Mouse (Mus musculus): ENCODE measurements around the gene Cdkn2d. TPM values are rescaled to one million over a fixed set of nuclear protein-coding genes. Genes with fewer than 3 reads are reported as not detected.
"Not testable (repeated sequence)": the region's sequence is repeated elsewhere in the genome, so short reads cannot be mapped to it uniquely, and the experiment has no call there.

Cdkn2d gene
- polyA plus RNA-seq, 2 experiments = 43.2 to 51.1 TPM

DNA sequence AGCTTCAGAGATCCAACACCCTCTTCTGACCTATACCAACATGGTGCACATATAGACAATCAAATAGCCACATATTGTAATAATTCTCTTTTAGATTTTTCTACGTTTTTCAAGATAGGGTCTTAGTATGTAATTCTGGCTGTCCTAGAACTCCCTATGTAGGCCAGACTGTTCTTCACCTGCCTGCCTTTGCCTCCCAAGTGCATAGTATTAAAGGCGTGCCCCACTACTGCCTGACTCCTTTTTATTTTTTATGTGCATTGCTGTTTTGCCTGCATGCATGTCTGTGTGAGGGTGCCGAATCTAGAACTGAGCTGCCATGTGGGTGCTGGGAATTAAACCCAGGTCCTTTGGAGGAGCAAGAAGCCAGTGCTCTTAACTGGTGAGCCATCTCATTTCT, 1.1 kb upstream of the Cdkn2d start:
- no peak overlapping the region for H3K4me2 ChIP-seq (replicated peaks; ENCODE audit: low read depth, low read length, severe bottlenecking)
- no peak overlapping the region for H3K27ac ChIP-seq (replicated peaks; ENCODE audit: low read depth, low read length)
- H3K4me3 ChIP-seq (replicated peaks; ENCODE audit: low read length) = no peak overlapping the region
- no peaks in the 10 kb centered on the region for H3K27me3 ChIP-seq (ENCODE audit: control insufficient read depth, insufficient read depth, low read length)
- ATAC-seq (ENCODE audit: low FRiP score, low read depth) (no peak), DNase-seq (ENCODE audit: low spot score) (no peak)
- H3K9ac ChIP-seq (ENCODE audit: low read depth, low read length, severe bottlenecking) = no peak overlapping the region
- TF ChIP-seq POLR2A (IDR thresholded peaks at IDR 0.05; ENCODE audit: borderline replicate concordance, extremely low read depth, insufficient read depth, insufficient read length) = no peak
- no peaks in the 10 kb centered on the region for H3K9me3 ChIP-seq (ENCODE audit: control insufficient read depth, low read length)
- peaks cover 25% of the 10 kb centered on the region; the same call in 1 of the 2 replicates for H3K4me1 ChIP-seq (ENCODE audit: control insufficient read depth, insufficient read depth, low read length)
- no peaks in the 10 kb centered on the region for H3K36me3 ChIP-seq (ENCODE audit: control insufficient read depth, insufficient read depth, low read length)
- WGBS = 86% methylated on average over 3 of the region's 3 CpGs

DNA sequence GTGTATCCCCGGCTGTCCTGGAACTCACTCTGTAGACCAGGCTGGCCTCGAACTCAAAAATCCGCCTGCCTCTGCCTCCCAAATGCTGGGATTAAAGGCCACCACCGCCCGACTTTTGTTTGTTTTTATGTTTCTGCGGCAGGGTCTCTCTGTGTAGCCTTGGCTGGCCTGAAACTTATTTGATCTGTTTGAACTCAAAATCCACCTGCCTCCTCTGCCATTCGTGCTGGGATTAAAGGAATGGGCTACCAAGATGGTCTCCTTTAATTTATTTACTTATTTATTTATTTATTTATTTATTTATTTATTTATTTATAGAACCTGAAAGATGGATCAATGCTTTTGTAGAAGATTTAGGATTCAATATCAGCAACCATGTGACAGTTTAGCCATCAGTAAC, 661 bp upstream of the Cdkn2d start:
- H3K9ac ChIP-seq (ENCODE audit: low read depth, low read length, severe bottlenecking) = peak overlapping the region; percentile 38; the same call in 1 of the 2 replicates
- H3K27ac ChIP-seq (replicated peaks; ENCODE audit: low read depth, low read length) = peak overlapping the region; percentile 77
- H3K9me3 ChIP-seq (ENCODE audit: control insufficient read depth, low read length); H3K27me3 ChIP-seq (ENCODE audit: control insufficient read depth, insufficient read depth, low read length); ATAC-seq (ENCODE audit: low FRiP score, low read depth); H3K36me3 ChIP-seq (ENCODE audit: control insufficient read depth, insufficient read depth, low read length); DNase-seq (ENCODE audit: low spot score): not testable (repeated sequence)
- peak overlapping the region; percentile 65 for H3K4me2 ChIP-seq (replicated peaks; ENCODE audit: low read depth, low read length, severe bottlenecking)
- H3K4me1 ChIP-seq (ENCODE audit: control insufficient read depth, insufficient read depth, low read length) = peaks cover 28% of the 10 kb centered on the region
- WGBS = 15% methylated on average over 7 of the region's 7 CpGs
- H3K4me3 ChIP-seq (replicated peaks; ENCODE audit: low read length) = peak overlapping the region; percentile 77

DNA sequence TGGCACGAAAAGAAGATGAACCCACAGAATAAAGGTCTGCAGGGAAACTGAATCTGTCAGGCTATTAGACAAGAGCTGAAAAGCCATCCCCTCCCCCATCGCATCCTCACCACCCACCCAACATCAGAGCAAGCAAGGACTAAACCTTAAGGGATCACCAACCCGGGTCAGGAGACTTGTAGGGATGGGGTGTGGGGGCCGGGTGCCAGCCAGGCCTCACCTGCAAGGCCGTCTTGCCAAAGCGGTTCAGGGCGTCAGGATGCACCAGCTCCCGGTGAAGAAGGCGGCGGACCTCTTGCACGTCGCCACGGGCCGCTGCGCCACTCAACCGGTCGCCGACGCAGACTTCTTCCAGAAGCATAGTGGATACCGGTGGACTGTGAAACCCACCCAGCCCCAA, 618 bp downstream of the Cdkn2d start:
- H3K4me1 ChIP-seq (ENCODE audit: control insufficient read depth, insufficient read depth, low read length) = peaks cover 33% of the 10 kb centered on the region
- 0 out of 2 replicates have a peak, but pooled peaks cover 2% of the 10 kb centered on the region for H3K36me3 ChIP-seq (ENCODE audit: control insufficient read depth, insufficient read depth, low read length)
- H3K27ac ChIP-seq (replicated peaks; ENCODE audit: low read depth, low read length) = peak overlapping the region; percentile 61
- peak overlapping the region; percentile 77 for H3K4me3 ChIP-seq (replicated peaks; ENCODE audit: low read length)
- ATAC-seq (ENCODE audit: low FRiP score, low read depth) (no peak), DNase-seq (ENCODE audit: low spot score) (peak; percentile 31)
- peak overlapping the region; percentile 71 for H3K9ac ChIP-seq (ENCODE audit: low read depth, low read length, severe bottlenecking)
- TF ChIP-seq POLR2A (IDR thresholded peaks at IDR 0.05; ENCODE audit: borderline replicate concordance, extremely low read depth, insufficient read depth, insufficient read length) = no peak
- under 1% methylated on average over 17 of the region's 20 CpGs for WGBS
- no peaks in the 10 kb centered on the region for H3K9me3 ChIP-seq (ENCODE audit: control insufficient read depth, low read length)
- no peaks in the 10 kb centered on the region for H3K27me3 ChIP-seq (ENCODE audit: control insufficient read depth, insufficient read depth, low read length)
- peak overlapping the region; percentile 70 for H3K4me2 ChIP-seq (replicated peaks; ENCODE audit: low read depth, low read length, severe bottlenecking)

DNA sequence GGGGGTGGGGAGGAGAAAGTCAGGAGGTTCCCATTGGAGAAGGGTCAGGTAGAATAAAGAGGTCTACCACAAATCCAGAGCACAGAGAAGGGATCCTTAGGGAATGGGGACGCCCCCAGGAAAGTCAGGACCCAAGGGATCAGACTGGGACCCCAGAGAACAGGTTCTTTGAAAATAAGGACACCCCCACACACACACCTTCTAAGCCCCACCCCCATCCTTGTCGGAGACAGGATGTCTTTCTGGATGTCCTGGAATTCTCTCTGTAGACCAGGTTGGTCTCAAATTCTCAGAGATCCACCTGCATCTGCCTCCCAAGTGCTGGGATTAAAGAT, 1.9 kb downstream of the Cdkn2d start:
- ATAC-seq (ENCODE audit: low FRiP score, low read depth) (no peak), DNase-seq (ENCODE audit: low spot score) (no peak)
- TF ChIP-seq POLR2A (IDR thresholded peaks at IDR 0.05; ENCODE audit: borderline replicate concordance, extremely low read depth, insufficient read depth, insufficient read length) = no peak
- Histone ChIP-seq H3K4me1 (ENCODE audit: control insufficient read depth, insufficient read depth, low read length) (peaks cover 29% of the 10 kb centered on the region), H3K4me2 (replicated peaks; ENCODE audit: low read depth, low read length, severe bottlenecking) (peak overlapping the region; percentile 70; the same call in 1 of the 2 replicates), H3K4me3 (replicated peaks; ENCODE audit: low read length) (peak overlapping the region; percentile 77; the same call in 1 of the 2 replicates), H3K9ac (ENCODE audit: low read depth, low read length, severe bottlenecking) (no peak overlapping the region), H3K9me3 (ENCODE audit: control insufficient read depth, low read length) (no peaks in the 10 kb centered on the region), H3K27me3 (ENCODE audit: control insufficient read depth, insufficient read depth, low read length) (no peaks in the 10 kb centered on the region), H3K27ac (replicated peaks; ENCODE audit: low read depth, low read length) (no peak overlapping the region), H3K36me3 (ENCODE audit: control insufficient read depth, insufficient read depth, low read length) (peaks cover 14% of the 10 kb centered on the region; the same call in 1 of the 2 replicates)
- 74% methylated on average over 2 of the region's 2 CpGs for WGBS

DNA sequence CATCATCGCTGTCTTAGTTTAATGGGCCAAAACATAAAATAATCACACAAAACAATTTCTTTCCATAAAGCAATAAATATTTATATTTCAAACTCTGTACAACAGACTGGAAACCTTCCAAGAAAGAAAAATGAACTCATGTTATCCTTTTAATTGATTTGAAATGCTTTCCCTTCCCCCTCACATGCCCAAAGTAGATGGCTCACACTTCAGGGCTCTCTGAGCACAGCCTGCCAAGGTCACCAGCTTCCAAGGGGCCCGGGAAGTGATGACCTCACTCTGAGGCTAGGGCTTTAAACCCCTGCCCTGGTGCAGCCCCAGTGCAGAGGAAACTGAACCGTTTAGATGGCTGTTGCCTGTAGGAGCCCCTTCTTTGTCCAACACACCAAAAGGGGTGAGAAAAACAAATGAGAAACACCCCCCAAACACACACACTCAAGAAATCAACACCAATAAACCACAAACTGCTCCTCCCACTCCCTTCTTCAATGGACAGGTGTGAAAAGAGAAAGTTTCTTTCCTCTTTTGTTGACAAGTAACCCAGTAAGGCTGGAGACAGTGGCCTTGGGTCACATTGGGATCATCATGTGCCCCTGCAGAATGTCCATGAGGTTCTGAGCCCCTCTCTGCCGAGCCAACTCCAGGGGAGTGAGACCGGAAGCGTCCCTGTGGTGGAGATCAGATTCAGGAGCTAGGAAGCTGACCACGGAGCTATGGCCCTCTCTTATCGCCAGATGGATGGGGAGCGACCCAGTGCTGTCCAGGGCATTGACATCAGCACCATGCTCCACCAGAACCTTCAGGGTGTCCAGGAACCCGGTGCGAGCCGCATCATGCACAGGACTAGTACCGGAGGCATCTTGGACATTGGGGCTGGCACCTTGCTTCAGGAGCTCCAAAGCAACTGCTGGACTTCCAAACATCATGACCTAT, 2.5 kb downstream of the Cdkn2d start:
- ATAC-seq (ENCODE audit: low FRiP score, low read depth) = no peak
- H3K9ac ChIP-seq (ENCODE audit: low read depth, low read length, severe bottlenecking) = no peak overlapping the region; the same call in 1 of the 2 replicates

More for the DNA sequence above, 2.5 kb downstream of the Cdkn2d start:
- Histone ChIP-seq H3K36me3 (ENCODE audit: control insufficient read depth, insufficient read depth, low read length) (peaks cover 19% of the 10 kb centered on the region), H3K27me3 (ENCODE audit: control insufficient read depth, insufficient read depth, low read length) (no peaks in the 10 kb centered on the region), H3K9me3 (ENCODE audit: control insufficient read depth, low read length) (no peaks in the 10 kb centered on the region), H3K4me1 (ENCODE audit: control insufficient read depth, insufficient read depth, low read length) (peaks cover 29% of the 10 kb centered on the region), H3K4me2 (replicated peaks; ENCODE audit: low read depth, low read length, severe bottlenecking) (peak overlapping the region; percentile 85), H3K27ac (replicated peaks; ENCODE audit: low read depth, low read length) (peak overlapping the region; percentile 78), H3K4me3 (replicated peaks; ENCODE audit: low read length) (peak overlapping the region; percentile 83)
- peak; percentile 8 for DNase-seq (ENCODE audit: low spot score)
- WGBS = 75% methylated on average over 13 of the region's 13 CpGs
- TF ChIP-seq POLR2A (IDR thresholded peaks at IDR 0.05; ENCODE audit: borderline replicate concordance, extremely low read depth, insufficient read depth, insufficient read length) = no peak
